Mouse (Mus musculus): ENCODE data around the gene Lrrn3.

Gene Lrrn3

GRCm38 (mm10) chr12:41486331-41486730 lies at the start of gene Lrrn3:
Gene Lrrn3, minus strand, starts transcription at chr12:41486431.
- no peak for DNase-seq (ENCODE audit: low read depth, low spot score)

DNA sequence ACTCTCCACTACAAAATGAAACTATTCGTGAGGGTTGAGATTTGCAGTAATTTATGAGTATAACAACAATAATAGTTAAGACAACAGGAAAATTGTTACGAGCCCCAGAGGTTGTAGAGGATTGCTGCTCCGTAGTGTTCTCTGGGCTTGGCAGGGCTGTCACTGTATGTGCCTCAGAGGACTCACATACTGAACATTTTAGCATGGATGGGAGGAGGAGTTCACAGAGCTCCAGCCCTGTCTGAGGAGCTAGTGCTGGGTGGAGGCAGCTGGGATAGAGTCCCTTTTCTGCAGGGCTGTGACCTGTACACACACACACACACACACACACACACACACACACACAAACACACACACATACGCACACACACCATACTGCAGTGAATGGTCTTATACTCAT lies 42.2 kb upstream of the Lrrn3 start:
- no peak for DNase-seq (ENCODE audit: low read depth, low spot score)

GRCm38 (mm10) chr12:41526688-41527087 lies 40.5 kb upstream of the Lrrn3 start:
- no peak for DNase-seq (ENCODE audit: low read depth, low spot score)

GRCm38 (mm10) chr12:41521671-41522070 lies 35.4 kb upstream of the Lrrn3 start:
- no peak for DNase-seq (ENCODE audit: low read depth, low spot score)

GRCm38 (mm10) chr12:41520326-41520725 lies 34.1 kb upstream of the Lrrn3 start:
- DNase-seq (ENCODE audit: low read depth, low spot score): no peak

DNA sequence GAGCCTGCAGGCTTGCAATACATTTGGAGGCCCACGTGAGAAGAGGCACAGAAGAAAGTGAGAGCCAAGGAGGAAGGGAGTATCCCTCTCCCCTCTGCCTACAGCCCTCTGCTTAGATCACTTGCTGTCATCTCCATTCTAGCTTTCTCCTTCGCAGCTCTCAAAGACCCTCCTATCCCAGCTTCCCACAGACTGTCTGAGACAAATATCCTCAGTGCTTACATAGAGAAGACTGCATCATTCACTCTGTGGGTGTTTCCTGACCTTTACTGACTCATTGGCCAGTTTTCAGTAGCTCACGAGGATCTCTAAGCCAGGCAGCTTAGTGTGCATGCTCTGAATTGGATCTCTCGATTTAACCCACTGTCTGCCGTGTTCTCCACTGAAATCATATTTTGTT lies 32.7 kb upstream of the Lrrn3 start:
- DNase-seq (ENCODE audit: low read depth, low spot score): no peak

- no peak for DNase-seq (ENCODE audit: low read depth, low spot score)
These were observed 24.4 kb upstream of the Lrrn3 start for GRCm38 (mm10) chr12:41510588-41510987.

DNA sequence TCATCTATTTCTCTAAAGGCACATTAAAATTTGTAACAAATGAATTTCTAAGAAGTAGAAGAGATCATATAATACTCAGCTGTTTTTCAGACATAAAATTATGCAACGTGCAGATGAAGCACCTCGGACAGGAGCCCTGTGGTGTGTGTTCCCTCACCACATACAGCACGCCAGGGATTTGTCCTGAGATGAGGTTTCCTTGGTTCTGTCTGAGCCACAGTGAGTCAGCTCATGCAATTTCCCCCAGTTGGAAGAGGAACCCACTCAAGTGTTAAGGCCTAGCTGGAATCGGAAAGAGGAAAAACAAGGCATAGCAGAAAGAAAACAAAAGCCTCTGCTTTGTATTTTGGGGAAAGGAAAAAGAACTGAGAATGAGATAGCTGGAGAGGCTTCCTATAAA lies 22.4 kb upstream of the Lrrn3 start:
- DNase-seq (ENCODE audit: low read depth, low spot score): no peak

GRCm38 (mm10) chr12:41500049-41500820 lies 14.0 kb upstream of the Lrrn3 start:
- DNase-seq (ENCODE audit: low read depth, low spot score): no peak

- DNase-seq (ENCODE audit: low read depth, low spot score): peak; percentile 61
These were observed 8.4 kb upstream of the Lrrn3 start for GRCm38 (mm10) chr12:41494620-41495019.

- DNase-seq (ENCODE audit: low read depth, low spot score): peak; percentile 65
These were observed 774 bp upstream of the Lrrn3 start for GRCm38 (mm10) chr12:41487005-41487404.

GRCm38 (mm10) chr12:41485512-41486215 lies 567 bp downstream of the Lrrn3 start:
- no peak for DNase-seq (ENCODE audit: low read depth, low spot score)

- DNase-seq (ENCODE audit: low read depth, low spot score): no peak
These were observed 1.3 kb downstream of the Lrrn3 start for GRCm38 (mm10) chr12:41484689-41485511.

DNA sequence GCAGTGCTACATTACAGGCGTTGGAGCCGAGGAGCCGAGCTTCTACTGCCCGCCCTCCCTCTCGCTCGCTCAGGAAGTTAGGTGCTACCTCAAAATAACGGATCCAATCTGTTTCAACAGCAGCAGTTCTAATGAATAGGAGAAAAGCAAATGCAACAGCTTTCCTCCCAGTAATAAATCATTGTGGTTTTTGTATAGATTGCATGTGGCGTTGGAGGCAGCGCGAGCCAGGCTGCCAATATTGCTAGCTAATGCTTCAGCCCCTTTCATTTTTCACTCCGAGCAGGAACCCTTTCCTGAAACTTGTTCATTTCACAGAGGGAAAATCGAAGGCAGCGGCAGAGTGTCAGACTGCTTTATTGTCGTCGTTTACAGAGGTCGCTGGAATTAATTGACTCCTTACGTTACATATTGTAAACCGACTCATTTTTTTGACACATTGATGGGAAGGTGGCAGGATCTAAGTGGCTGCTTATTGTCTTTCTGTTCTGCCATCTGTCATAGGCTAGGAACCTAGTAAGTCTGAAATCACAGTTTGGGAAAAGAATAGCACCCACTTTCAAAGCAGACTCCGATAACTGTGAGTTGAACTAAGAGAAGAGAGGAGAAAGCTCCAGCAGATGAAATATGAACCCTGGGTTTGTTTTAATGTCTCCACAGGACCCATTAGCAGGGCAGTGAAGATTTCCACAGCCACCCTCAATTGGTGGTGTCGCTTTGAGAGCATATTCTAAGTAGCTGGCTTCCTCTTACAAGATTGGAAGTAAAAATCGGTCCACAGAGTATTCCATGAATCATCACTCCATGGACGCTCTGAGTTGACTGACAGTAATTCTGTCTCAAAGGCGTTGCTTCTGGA lies 2.4 kb downstream of the Lrrn3 start:
- DNase-seq (ENCODE audit: low read depth, low spot score): no peak

- DNase-seq (ENCODE audit: low read depth, low spot score): no peak
These were observed 3.1 kb downstream of the Lrrn3 start for GRCm38 (mm10) chr12:41483091-41483592.

DNA sequence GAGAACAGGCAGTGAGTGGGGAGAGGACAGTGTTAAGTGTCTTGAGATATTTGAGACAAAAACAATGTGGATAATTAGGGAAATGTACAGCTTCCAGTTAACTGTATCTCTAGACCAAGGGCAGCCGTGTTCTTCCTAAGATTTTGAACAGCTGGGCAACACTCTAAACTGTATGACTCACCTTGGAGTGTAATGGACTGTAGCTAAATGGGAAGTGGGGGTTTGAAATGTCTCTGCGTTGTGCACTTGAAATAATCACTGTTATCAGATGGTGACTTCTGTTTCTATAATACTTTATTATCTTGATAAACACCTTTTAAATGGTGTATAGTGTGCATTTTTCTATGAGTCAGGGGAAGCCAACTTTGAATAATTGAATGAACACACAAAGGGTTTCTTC lies 4.7 kb downstream of the Lrrn3 start:
- no peak for DNase-seq (ENCODE audit: low read depth, low spot score)

DNA sequence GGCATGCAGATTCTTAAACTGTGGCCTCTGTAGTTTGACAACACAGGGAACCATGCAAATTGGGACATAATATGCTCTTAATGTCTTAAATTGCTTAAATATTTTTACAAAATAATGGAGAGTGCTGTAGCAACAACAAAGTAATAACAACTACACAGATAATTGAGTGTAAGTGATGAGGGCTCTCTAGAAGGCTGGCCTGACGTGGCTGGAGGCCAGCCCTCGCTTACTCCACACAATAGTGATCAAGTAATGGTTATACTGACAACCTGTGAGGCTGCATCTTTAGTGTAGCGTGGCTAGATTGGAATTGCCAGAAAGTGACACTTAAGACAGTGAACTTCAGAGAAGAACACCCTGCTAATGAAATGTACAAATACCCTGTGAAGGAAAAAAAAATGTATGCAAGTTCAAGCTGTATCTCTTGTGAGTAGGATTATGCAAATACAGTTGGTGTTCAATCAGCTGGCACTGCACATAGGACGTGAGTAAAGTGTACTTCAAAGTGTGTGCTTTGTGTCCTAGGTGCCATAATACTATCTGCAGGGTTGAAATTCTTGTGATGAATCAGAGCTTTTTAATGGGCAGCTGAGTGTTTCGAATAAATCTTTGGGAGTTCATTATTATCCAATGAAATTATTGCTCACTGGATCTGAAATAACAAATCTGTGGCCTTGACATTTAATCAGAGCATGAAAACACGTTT lies 17.0 kb downstream of the Lrrn3 start:
- DNase-seq (ENCODE audit: low read depth, low spot score): no peak

DNA sequence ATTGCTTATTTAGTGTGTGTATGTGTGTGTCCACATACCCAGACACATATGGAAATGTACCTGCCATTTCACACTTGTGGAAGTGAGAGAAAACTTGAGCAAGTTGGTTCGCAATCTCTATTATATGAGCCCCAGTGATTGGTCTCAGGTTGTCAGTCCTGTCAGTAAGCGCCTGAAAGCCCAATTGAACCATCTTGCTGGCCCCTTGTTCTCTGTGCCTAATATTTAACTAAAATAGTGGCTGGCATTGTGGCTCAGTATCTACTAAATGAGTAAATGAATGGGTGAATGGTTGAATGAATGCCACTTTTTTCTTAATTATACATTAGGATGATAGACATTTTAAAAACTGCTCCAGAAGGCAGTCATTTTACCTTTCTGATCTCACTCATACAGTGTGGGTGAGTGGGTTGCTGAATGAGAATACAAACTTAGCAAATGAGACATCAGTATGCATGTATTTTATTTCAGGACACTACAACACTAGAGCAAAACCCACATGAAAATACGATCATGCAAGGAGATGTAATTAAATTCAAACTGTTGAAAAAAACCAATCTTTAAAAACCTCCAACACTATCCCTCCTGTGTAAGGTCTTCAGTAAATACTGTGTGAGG lies 17.7 kb downstream of the Lrrn3 start:
- DNase-seq (ENCODE audit: low read depth, low spot score): no peak

- no peak for DNase-seq (ENCODE audit: low read depth, low spot score)
These were observed 47.8 kb downstream of the Lrrn3 start for GRCm38 (mm10) chr12:41438446-41438845.
